Mouse (Mus musculus) hindbrain, embryonic 13.5 days (tissue): Measurements from ENCODE around the gene Fam19a2. TPM values are rescaled to one million over a fixed set of nuclear protein-coding genes. Genes with fewer than 3 reads are reported as not detected.
A peak's percentile ranks its signal among the peaks of the same experiment; 100 is the strongest.

Source experiments
- ATAC-seq: fragments of 200-750 bp; cut with Nextera tagmentation; 2 replicates; pipeline ENCODE4 v1.8.0; 2017; ENCODE audit warnings: moderate TSS enrichment; ENCODE audit not compliant: low FRiP score
- H3K27ac ChIP-seq: fragments of 300-500 bp; sonication (generic); 2 replicates; pipeline ENCODE4 v1.5.1; 2015; ENCODE audit warnings: inconsistent platforms, mild to moderate bottlenecking, moderate library complexity
- H3K27me3 ChIP-seq: fragments of 300-500 bp; sonication (generic); 2 replicates; pipeline ENCODE4 v1.6.1; 2015; ENCODE audit warnings: mild to moderate bottlenecking, inconsistent platforms
- H3K36me3 ChIP-seq: fragments of 300-500 bp; sonication (generic); 2 replicates; pipeline ENCODE4 v1.6.1; 2015; ENCODE audit warnings: mild to moderate bottlenecking, inconsistent platforms
- H3K4me1 ChIP-seq: fragments of 300-500 bp; sonication (generic); replicated peaks from 2 replicates; pipeline ENCODE4 v1.6.1; 2015; ENCODE audit warnings: inconsistent platforms
- H3K4me2 ChIP-seq: fragments of 300-500 bp; sonication (generic); 2 replicates; pipeline ENCODE4 v1.6.1; 2015; ENCODE audit warnings: inconsistent platforms, mild to moderate bottlenecking, moderate library complexity
- H3K4me3 ChIP-seq: fragments of 300-500 bp; sonication (generic); 2 replicates; pipeline ENCODE4 v1.5.1; 2015; ENCODE audit warnings: mild to moderate bottlenecking, inconsistent platforms
- H3K9ac ChIP-seq: fragments of 300-500 bp; sonication (generic); 2 replicates; pipeline ENCODE4 v1.6.1; 2015; ENCODE audit warnings: mild to moderate bottlenecking, inconsistent platforms
- H3K9me3 ChIP-seq: fragments of 300-500 bp; sonication (generic); 2 replicates; pipeline ENCODE4 v1.6.1; 2016; ENCODE audit warnings: inconsistent platforms
- WGBS: fragments of 180-500 bp; shearing (Covaris S2); methylation state at CpG from one replicate; pipeline ENCODE4 v1.1.7; 2015; 5-methylcytosine and 5-hydroxymethylcytosine counted together
- polyA plus RNA-seq: library from polyadenylated mRNA; unstranded; fragments of >200 nt; fragmentation: Nextera tagmentation; extraction: Ambion mirVana; gene quantifications from 2 replicates; pipeline ENCODE4 v1.2.1, GENCODE M21; 2015

Fam19a2 gene
- polyA plus RNA-seq, 1 experiment from 2014 or later = 39.0 TPM

GRCm38 (mm10) chr10:123692926-123693224, 429.1 kb downstream of the Fam19a2 start:
- no peak for ATAC-seq
- H3K9me3 ChIP-seq = no peaks in the 10 kb centered on the region
- 82% methylated on average over 4 of the region's 4 CpGs for WGBS

DNA sequence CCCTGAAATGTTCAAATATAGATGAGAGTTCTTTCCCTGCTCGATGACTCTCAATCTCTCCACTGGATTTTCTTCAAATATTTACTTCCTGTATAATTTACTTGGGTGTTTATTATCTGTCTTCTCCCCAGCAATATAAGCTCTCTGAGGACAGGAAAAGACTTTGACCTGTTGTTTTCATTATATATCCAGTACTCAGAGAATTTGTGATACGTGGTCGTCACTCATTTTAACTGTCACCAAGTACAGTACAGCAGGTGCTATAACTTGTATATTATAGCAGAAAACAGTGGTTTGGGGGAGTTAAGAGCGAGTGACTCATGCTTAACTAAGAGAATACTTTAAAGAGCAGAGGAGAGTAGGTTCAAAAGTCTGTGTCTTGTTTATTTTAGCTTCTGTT, 438.8 kb downstream of the Fam19a2 start:
- no peak overlapping the region for H3K4me2 ChIP-seq
- no peak overlapping the region for H3K27ac ChIP-seq
- no peak overlapping the region for H3K9ac ChIP-seq
- H3K36me3 ChIP-seq = no peaks in the 10 kb centered on the region
- H3K4me3 ChIP-seq = no peak overlapping the region
- H3K9me3 ChIP-seq = no peaks in the 10 kb centered on the region
- H3K4me1 ChIP-seq = peaks cover 7% of the 10 kb centered on the region
- ATAC-seq = no peak
- H3K27me3 ChIP-seq = no peaks in the 10 kb centered on the region
- 87% methylated on average over 4 of the region's 4 CpGs for WGBS

More at GRCm38 (mm10) chr10:123692926-123693224, 429.1 kb downstream of the Fam19a2 start:
- no peak overlapping the region for H3K4me2 ChIP-seq
- H3K4me1 ChIP-seq = no peaks in the 10 kb centered on the region
- H3K36me3 ChIP-seq = no peaks in the 10 kb centered on the region
- no peak overlapping the region for H3K27ac ChIP-seq
- no peak overlapping the region for H3K9ac ChIP-seq
- no peak overlapping the region for H3K4me3 ChIP-seq
- no peaks in the 10 kb centered on the region for H3K27me3 ChIP-seq

DNA sequence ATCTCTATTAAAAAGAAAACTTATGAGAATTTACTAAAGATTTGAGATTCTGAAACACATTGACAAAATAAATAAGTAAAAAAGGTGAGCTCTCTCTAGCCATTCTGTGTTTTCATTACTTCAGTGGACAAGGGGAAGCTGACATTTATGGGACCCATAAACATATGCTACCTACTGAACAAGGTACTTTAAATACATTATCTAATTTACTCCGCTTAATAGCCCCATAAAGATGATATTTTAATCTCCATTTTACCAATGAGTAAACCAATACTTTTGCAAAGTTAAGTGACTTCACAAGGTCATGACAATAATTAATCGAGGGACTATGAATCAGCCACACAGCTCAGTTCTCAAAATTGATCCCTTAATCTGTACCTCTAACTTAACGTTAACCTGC, 443.2 kb downstream of the Fam19a2 start:
- no peak overlapping the region for H3K4me3 ChIP-seq
- no peaks in the 10 kb centered on the region for H3K27me3 ChIP-seq
- peaks cover 7% of the 10 kb centered on the region for H3K4me1 ChIP-seq
- H3K9ac ChIP-seq = no peak overlapping the region
- H3K27ac ChIP-seq = no peak overlapping the region
- ATAC-seq = no peak
- no peaks in the 10 kb centered on the region for H3K9me3 ChIP-seq
- H3K36me3 ChIP-seq = no peaks in the 10 kb centered on the region
- WGBS = 93% methylated on average over 3 of the region's 3 CpGs
- no peak overlapping the region for H3K4me2 ChIP-seq

- H3K27ac ChIP-seq = no peak overlapping the region
- H3K9me3 ChIP-seq = no peaks in the 10 kb centered on the region
- no peak overlapping the region for H3K4me2 ChIP-seq
- H3K36me3 ChIP-seq = no peaks in the 10 kb centered on the region
- H3K27me3 ChIP-seq = no peaks in the 10 kb centered on the region
- no peaks in the 10 kb centered on the region for H3K4me1 ChIP-seq
- no peak for ATAC-seq
- H3K4me3 ChIP-seq = no peak overlapping the region
- no peak overlapping the region for H3K9ac ChIP-seq
- WGBS = 87% methylated on average over 2 of the region's 2 CpGs
Observed at GRCm38 (mm10) chr10:123710738-123711137, 446.9 kb downstream of the Fam19a2 start.

DNA sequence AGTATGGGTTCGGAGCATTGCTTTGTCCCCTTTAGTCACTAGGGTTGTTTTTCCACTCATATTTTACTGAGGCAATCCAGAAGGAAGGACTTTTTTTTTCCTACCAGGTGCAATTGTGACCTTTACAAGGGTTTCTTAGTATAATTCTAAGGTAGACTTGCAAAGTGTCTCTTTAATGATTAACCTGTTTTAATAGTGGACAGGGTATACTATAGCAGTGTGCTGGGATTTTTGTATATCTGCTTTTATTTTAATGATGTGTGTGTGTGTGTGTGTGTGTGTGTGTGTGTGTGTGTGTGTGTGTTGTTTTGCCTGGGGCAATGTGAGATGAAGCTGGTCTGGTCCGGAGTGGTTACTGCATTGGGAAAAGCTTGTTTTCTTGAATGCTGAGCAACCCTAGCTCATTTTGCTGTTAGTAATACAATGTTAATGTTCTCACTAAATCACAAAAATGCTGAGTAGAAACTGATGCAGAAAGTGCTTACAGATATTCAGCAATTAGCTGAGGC, 458.2 kb downstream of the Fam19a2 start:
- Histone ChIP-seq H3K9ac (no peak overlapping the region), H3K27ac (no peak overlapping the region), H3K36me3 (no peaks in the 10 kb centered on the region), H3K4me2 (no peak overlapping the region), H3K4me3 (no peak overlapping the region), H3K4me1 (no peaks in the 10 kb centered on the region), H3K9me3 (no peaks in the 10 kb centered on the region), H3K27me3 (no peaks in the 10 kb centered on the region)
- no peak for ATAC-seq
- WGBS = 81% methylated on average over 2 of the region's 2 CpGs

GRCm38 (mm10) chr10:123723641-123724040, 459.8 kb downstream of the Fam19a2 start:
- Histone ChIP-seq H3K9me3 (no peaks in the 10 kb centered on the region), H3K4me2 (no peak overlapping the region), H3K27me3 (no peaks in the 10 kb centered on the region), H3K4me3 (no peak overlapping the region), H3K9ac (no peak overlapping the region), H3K4me1 (no peaks in the 10 kb centered on the region), H3K27ac (no peak overlapping the region), H3K36me3 (no peaks in the 10 kb centered on the region)
- ATAC-seq = no peak

DNA sequence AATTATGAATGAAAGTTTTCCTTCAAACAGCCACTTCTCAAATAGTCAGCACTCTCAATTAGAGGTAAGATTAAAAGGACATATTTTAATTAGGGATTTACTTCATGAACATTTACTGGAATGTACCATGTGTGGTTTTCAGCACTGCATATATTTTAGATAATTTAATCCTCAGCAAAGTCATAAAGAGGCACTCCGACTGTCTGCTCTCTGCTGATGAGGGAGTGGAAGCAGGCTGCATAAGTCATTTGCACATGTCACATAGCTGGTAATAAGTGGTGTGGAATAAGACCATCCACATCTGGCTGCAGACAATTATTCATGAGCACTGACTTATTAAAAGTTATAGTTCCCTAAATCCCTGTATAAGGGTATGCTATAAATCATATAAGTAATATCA, 484.5 kb downstream of the Fam19a2 start:
- no peak overlapping the region for H3K4me2 ChIP-seq
- H3K36me3 ChIP-seq = no peaks in the 10 kb centered on the region
- 61% methylated on average over 1 of the region's 1 CpGs for WGBS
- H3K4me3 ChIP-seq = no peak overlapping the region
- H3K9ac ChIP-seq = no peak overlapping the region
- H3K27me3 ChIP-seq = no peaks in the 10 kb centered on the region
- H3K9me3 ChIP-seq = no peaks in the 10 kb centered on the region
- H3K4me1 ChIP-seq = peaks cover 5% of the 10 kb centered on the region
- no peak for ATAC-seq
- H3K27ac ChIP-seq = no peak overlapping the region

GRCm38 (mm10) chr10:123751676-123752280, 488.0 kb downstream of the Fam19a2 start:
- ATAC-seq = no peak
- H3K9ac ChIP-seq = no peak overlapping the region
- WGBS = 45% methylated on average over 6 of the region's 6 CpGs
- 0 out of 2 replicates have a peak overlapping the region, but pooled peaks have one; percentile 13 for H3K4me2 ChIP-seq
- no peaks in the 10 kb centered on the region for H3K27me3 ChIP-seq
- H3K9me3 ChIP-seq = no peaks in the 10 kb centered on the region
- H3K4me1 ChIP-seq = peaks cover 5% of the 10 kb centered on the region
- no peak overlapping the region for H3K4me3 ChIP-seq
- H3K36me3 ChIP-seq = no peaks in the 10 kb centered on the region
- peak overlapping the region; percentile 27; the same call in 1 of the 2 replicates for H3K27ac ChIP-seq

DNA sequence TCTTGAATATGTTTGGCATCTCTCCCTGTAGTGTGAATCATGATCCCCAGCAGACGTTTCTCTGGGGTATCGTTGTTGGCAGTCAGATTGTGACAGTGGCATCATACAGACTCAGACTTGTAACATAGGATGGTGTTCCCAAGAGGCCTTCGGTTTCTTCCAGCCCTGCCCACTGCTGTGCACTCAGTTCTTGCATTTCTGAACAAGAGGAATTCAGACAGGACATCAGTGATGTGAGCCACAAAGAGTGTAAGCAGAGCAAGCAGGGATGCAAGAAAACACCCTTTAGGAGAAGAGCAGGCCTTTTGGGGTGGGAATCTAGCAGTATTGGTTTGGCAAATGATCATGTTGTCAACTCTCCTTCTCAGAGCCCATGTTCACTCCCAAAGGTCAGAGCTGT, 489.0 kb downstream of the Fam19a2 start:
- Histone ChIP-seq H3K27me3 (no peaks in the 10 kb centered on the region), H3K36me3 (no peaks in the 10 kb centered on the region), H3K4me1 (peaks cover 5% of the 10 kb centered on the region), H3K27ac (no peak overlapping the region), H3K9me3 (no peaks in the 10 kb centered on the region), H3K4me3 (no peak overlapping the region), H3K9ac (no peak overlapping the region), H3K4me2 (no peak overlapping the region)
- WGBS = 78% methylated on average over 3 of the region's 3 CpGs
- ATAC-seq = no peak

GRCm38 (mm10) chr10:123753996-123754395, 490.2 kb downstream of the Fam19a2 start:
- Histone ChIP-seq H3K27me3 (no peaks in the 10 kb centered on the region), H3K27ac (no peak overlapping the region), H3K9me3 (no peaks in the 10 kb centered on the region), H3K4me2 (no peak overlapping the region), H3K36me3 (no peaks in the 10 kb centered on the region), H3K4me3 (no peak overlapping the region), H3K4me1 (peaks cover 5% of the 10 kb centered on the region), H3K9ac (no peak overlapping the region)
- WGBS = 82% methylated on average over 4 of the region's 4 CpGs
- ATAC-seq = no peak

DNA sequence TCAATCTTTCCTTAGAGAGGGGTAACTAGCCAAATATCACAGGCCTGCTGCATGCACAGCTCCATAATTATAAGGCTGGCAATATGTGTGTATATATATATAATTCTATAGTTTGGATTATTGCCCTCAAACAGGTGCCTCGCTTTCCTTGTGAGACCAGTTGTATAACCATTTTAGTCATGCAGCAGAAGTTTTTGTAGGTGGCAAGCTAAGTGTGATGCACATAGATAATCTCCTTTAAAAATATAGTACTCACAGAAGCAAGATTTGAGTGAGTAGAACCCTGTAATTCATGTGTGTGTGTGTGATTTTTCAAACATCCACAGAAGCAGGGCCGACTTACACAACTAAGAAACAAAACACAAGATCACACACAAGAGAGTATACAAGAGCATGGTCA, 525.6 kb downstream of the Fam19a2 start:
- H3K4me3 ChIP-seq = no peak overlapping the region
- no peak overlapping the region for H3K27ac ChIP-seq
- no peaks in the 10 kb centered on the region for H3K4me1 ChIP-seq
- no peaks in the 10 kb centered on the region for H3K27me3 ChIP-seq
- no peaks in the 10 kb centered on the region for H3K9me3 ChIP-seq
- H3K36me3 ChIP-seq = no peaks in the 10 kb centered on the region
- 91% methylated on average over 2 of the region's 2 CpGs for WGBS
- no peak overlapping the region for H3K9ac ChIP-seq
- H3K4me2 ChIP-seq = no peak overlapping the region
- ATAC-seq = no peak
